Mouse (Mus musculus) olfactory bulb, adult 2 months (tissue): ENCODE measurements at regions not wholly inside any gene's neighbourhood (a gene's known extent, or its start where the extent isn't known, plus 50 kb on each side); places are given as distances from the start of the nearest gene placed in this dataset.

Experiments used
- H3K27ac ChIP-seq: fragments of 200-500 bp; 2 replicates; pipeline ENCODE4 v1.5.1; 2012; ENCODE audit warnings: low read depth, low read length; ENCODE audit not compliant: insufficient read depth
- H3K4me1 ChIP-seq: fragments of 200-500 bp; 2 replicates; pipeline ENCODE4 v1.6.1; 2012; ENCODE audit warnings: low read length; ENCODE audit not compliant: control insufficient read depth, insufficient read depth
- H3K4me3 ChIP-seq: fragments of 200-500 bp; 2 replicates; pipeline ENCODE4 v1.5.1; 2012; ENCODE audit warnings: mild to moderate bottlenecking, low read depth, low read length, moderate library complexity; ENCODE audit not compliant: insufficient read depth
- CTCF ChIP-seq: fragments of 200-500 bp; IDR thresholded peaks from 2 replicates; pipeline ENCODE4 v1.5.1; 2012; ENCODE audit warnings: low read depth, mild to moderate bottlenecking, low read length, moderate library complexity; ENCODE audit not compliant: insufficient read depth
- POLR2A ChIP-seq: fragments of 200-500 bp; IDR thresholded peaks from 2 replicates; pipeline ENCODE4 v1.6.1; 2012; ENCODE audit warnings: mild to moderate bottlenecking, low read depth, low read length, moderate library complexity; ENCODE audit not compliant: insufficient read depth
- WGBS: fragments of 180-500 bp; shearing (Covaris S2); methylation state at CpG from one replicate; pipeline ENCODE4 v1.1.7; 2018; 5-methylcytosine and 5-hydroxymethylcytosine counted together

- Histone ChIP-seq H3K4me1 (peaks cover 7% of the 10 kb centered on the region), H3K4me3 (no peak overlapping the region), H3K27ac (no peak overlapping the region)
- no peak for TF ChIP-seq POLR2A
- no peak for TF ChIP-seq CTCF
- 67% methylated on average over 8 of the region's 8 CpGs for WGBS
These were observed 174.9 kb upstream of the Rpl34 start for GRCm38 (mm10) chr3:130905101-130905500.

- Histone ChIP-seq H3K4me3 (no peak overlapping the region), H3K27ac (no peak overlapping the region), H3K4me1 (peaks cover 12% of the 10 kb centered on the region)
- whole genome bisulfite sequencing = 89% methylated on average over 7 of the region's 7 CpGs
- no peak for TF ChIP-seq POLR2A
These were observed 173.1 kb upstream of the Rpl34 start for GRCm38 (mm10) chr3:130903329-130903728.

GRCm38 (mm10) chr3:130902376-130902775 lies 172.2 kb upstream of the Rpl34 start:
- whole genome bisulfite sequencing = 89% methylated on average over 7 of the region's 7 CpGs
- H3K27ac ChIP-seq = no peak overlapping the region
- H3K4me3 ChIP-seq = no peak overlapping the region
- peaks cover 12% of the 10 kb centered on the region for H3K4me1 ChIP-seq
- TF ChIP-seq CTCF = no peak
- no peak for TF ChIP-seq POLR2A

GRCm38 (mm10) chr3:130901343-130901742 lies 171.1 kb upstream of the Rpl34 start:
- 57% methylated on average over 12 of the region's 12 CpGs for WGBS
- Histone ChIP-seq H3K27ac (no peak overlapping the region), H3K4me3 (no peak overlapping the region), H3K4me1 (peaks cover 12% of the 10 kb centered on the region)
- TF ChIP-seq CTCF (no peak), POLR2A (no peak)

GRCm38 (mm10) chr3:130900846-130901245 lies 170.6 kb upstream of the Rpl34 start:
- no peak overlapping the region for H3K4me3 ChIP-seq
- WGBS = 93% methylated on average over 6 of the region's 6 CpGs
- H3K4me1 ChIP-seq = peaks cover 12% of the 10 kb centered on the region
- H3K27ac ChIP-seq = no peak overlapping the region
- TF ChIP-seq POLR2A (no peak), CTCF (no peak)

GRCm38 (mm10) chr3:130900054-130900840 lies 170.0 kb upstream of the Rpl34 start:
- WGBS = 61% methylated on average over 30 of the region's 30 CpGs
- Histone ChIP-seq H3K27ac (no peak overlapping the region), H3K4me1 (peaks cover 12% of the 10 kb centered on the region), H3K4me3 (no peak overlapping the region)
- TF ChIP-seq CTCF (no peak), POLR2A (no peak)

GRCm38 (mm10) chr3:130894168-130894814 lies 164.1 kb upstream of the Rpl34 start:
- Histone ChIP-seq H3K27ac (no peak overlapping the region), H3K4me1 (no peaks in the 10 kb centered on the region), H3K4me3 (no peak overlapping the region)
- TF ChIP-seq POLR2A (no peak), CTCF (no peak)
- WGBS = 86% methylated on average over 7 of the region's 7 CpGs

- TF ChIP-seq CTCF (no peak), POLR2A (no peak)
- H3K27ac ChIP-seq = no peak overlapping the region
- WGBS = 86% methylated on average over 4 of the region's 4 CpGs
These were observed 161.1 kb upstream of the Rpl34 start for GRCm38 (mm10) chr3:130891310-130891709.

GRCm38 (mm10) chr3:130888587-130888986 lies 158.4 kb upstream of the Rpl34 start:
- Histone ChIP-seq H3K4me1 (no peaks in the 10 kb centered on the region), H3K27ac (no peak overlapping the region), H3K4me3 (no peak overlapping the region)
- 85% methylated on average over 1 of the region's 1 CpGs for WGBS
- TF ChIP-seq CTCF (no peak), POLR2A (no peak)

More at GRCm38 (mm10) chr3:130891310-130891709, 161.1 kb upstream of the Rpl34 start:
- Histone ChIP-seq H3K4me1 (no peaks in the 10 kb centered on the region), H3K4me3 (no peak overlapping the region)
